Mouse (Mus musculus) megakaryocyte, embryonic 14.5 days (primary cell): ENCODE results near the gene Fosb.

Experiments used
- FLI1 ChIP-seq: IDR thresholded peaks from 2 replicates; pipeline ENCODE4 v1.6.1; 2012; ENCODE audit warnings: low read length, inconsistent platforms, mixed read lengths
- GATA1 ChIP-seq: IDR thresholded peaks from 3 replicates; pipeline ENCODE4 v1.6.1; 2012; ENCODE audit warnings: mixed read lengths, low read length, inconsistent platforms, borderline replicate concordance

GRCm38 (mm10) chr7:19337122-19337521, 27.3 kb upstream of the Fosb start:
- TF ChIP-seq GATA1 (no peak), FLI1 (no peak)
